Mouse (Mus musculus) urinary bladder, postnatal 14 days (tissue): ENCODE measurements around the gene Tasp1.
"Not testable (repeated sequence)": the region's sequence is repeated elsewhere in the genome, so short reads cannot be mapped to it uniquely, and the experiment has no call there.

ENCODE experiments used
- DNase-seq: peaks from one replicate; pipeline ENCODE4 v3.0.0; 2021; ENCODE audit warnings: low spot score

Tasp1 gene

GRCm38 (mm10) chr2:140058125-140058524 lies 8.5 kb downstream of the Tasp1 start:
- no peak for DNase-seq

GRCm38 (mm10) chr2:140051607-140052126 lies 14.9 kb downstream of the Tasp1 start:
- DNase-seq, result no peak

GRCm38 (mm10) chr2:140042522-140043131 lies 24.0 kb downstream of the Tasp1 start:
- DNase-seq, result no peak

- DNase-seq, result no peak
Measured at GRCm38 (mm10) chr2:140042081-140042480, 24.5 kb downstream of the Tasp1 start.

DNA sequence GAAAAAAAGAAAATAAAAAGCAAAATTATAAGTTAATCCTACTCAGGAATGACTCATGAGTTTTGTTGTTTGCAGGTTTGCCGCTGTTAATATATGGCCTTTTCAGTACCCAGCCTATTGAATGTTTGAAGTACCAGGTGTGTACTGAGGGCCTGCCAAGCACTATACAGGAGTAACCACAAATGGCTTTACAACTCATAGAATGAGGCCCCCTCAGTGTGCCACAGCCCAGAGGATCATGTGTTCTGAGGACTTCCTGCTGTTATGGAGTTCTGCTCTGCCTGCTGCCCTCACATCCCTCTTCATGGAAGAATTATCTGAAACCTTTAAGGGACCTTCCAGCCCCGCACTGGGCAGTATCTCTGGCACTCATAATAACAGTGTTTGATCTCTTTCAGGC lies 29.1 kb downstream of the Tasp1 start:
- DNase-seq, result no peak

DNA sequence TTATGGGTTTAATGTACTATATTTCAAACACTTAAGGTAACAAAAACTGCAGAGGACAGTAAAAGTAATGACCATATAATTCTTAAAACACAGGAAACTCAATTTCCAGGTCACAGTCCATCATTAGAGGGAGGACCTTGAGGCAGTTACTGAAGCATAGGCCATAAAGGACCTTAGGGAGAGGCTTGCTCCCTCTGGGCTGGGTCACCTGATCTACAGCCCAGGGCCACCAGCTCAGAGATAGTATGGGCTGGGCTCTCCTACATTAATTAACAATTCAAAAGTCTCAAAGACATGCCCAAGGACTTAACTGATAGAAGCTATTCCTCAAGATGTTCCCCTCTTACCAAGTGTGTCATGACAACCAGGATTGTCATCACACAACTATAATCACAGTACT lies 29.8 kb downstream of the Tasp1 start:
- no peak for DNase-seq

DNA sequence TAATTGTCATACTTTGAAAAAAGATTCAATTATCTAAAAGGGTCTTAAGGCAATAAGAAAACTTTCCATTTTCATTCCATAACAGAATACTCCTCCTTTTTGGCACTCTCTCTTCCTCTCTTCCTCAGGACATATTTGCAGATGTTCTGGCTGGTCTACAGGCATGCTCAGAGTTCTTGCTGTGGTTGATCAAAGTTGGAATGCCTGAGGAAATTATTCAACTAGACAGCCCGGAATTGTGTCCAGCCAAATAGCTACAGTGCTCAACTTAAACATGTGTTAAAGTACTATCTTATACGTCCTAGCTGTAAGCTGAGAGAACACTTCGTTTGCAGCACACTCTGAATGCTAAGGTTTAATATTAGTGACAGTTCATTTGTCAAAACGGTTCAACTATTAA lies 41.7 kb downstream of the Tasp1 start:
- peak; percentile 6 for DNase-seq

- no peak for DNase-seq
Measured at GRCm38 (mm10) chr2:140007406-140007805, 59.2 kb downstream of the Tasp1 start.

DNA sequence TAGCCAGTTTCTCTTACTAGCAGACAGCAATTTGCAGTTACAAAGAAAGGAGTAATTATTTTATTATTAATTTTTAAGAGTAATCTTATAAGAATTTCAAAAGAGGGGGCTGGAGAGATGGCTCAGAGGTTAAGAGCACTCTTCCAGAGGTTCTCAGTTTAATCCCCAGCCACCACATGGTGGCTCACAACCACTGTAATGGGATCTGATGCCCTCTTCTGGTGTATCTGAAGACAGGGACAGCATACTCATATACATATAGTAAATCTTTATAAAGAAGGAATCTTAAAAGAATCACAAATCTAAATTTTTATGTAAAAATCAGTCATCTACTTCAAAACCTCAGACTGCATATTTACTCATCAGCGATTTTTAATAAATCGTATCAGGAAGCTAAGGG lies 68.4 kb downstream of the Tasp1 start:
- DNase-seq, result no peak

- DNase-seq, result not testable (repeated sequence)
Measured at GRCm38 (mm10) chr2:139989907-139990306, 76.7 kb downstream of the Tasp1 start.

- DNase-seq, result no peak
Measured at GRCm38 (mm10) chr2:139967451-139967850, 99.2 kb downstream of the Tasp1 start.

GRCm38 (mm10) chr2:139966288-139966687 lies 100.3 kb downstream of the Tasp1 start:
- peak; percentile 57 for DNase-seq

DNA sequence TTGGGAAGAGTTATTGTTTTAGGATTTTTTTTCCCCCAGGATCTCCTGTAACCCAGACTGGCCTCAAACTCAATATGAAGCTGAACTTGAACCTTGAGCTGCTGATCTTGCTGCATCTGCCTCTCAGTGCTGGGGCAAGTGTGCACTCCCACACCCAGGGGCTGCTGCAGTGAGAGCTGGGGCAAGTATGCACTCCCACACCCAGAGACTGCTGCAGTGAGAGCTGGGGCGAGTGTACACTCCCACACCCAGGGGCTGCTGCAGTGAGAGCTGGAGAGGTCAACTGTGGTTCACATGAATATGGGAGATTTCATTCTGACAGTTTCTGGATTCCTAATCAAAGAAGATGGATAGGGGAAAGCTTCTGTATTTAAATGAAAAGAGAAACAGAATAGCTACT lies 117.8 kb downstream of the Tasp1 start:
- no peak for DNase-seq

GRCm38 (mm10) chr2:139937581-139937980 lies 129.0 kb downstream of the Tasp1 start:
- no peak for DNase-seq

- no peak for DNase-seq
Measured at GRCm38 (mm10) chr2:139934577-139934976, 132.0 kb downstream of the Tasp1 start.

DNA sequence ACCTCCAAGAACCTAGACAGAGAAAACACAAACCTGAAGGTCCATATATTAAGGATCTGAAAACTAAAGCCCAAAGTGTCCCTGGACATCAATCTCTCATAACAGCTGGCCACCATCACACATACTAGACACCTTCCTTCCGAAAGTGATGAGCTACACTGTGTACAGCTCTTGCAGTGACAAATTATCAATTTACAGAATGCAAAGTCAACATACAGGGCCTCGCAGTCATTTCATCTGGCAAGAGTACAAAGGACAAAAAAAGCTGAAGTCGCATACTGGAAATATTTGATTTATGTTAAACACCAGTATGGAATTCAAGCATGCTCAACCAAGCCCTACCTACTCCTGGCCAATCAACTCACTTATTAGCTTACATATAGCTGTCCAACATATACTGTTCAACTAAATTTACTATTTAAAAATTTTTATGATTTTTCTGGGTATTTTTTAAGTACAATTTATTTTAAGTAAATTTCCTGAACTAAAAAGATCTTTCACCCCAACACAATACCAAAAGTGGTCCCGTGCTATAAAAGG lies 132.5 kb downstream of the Tasp1 start:
- no peak for DNase-seq

DNA sequence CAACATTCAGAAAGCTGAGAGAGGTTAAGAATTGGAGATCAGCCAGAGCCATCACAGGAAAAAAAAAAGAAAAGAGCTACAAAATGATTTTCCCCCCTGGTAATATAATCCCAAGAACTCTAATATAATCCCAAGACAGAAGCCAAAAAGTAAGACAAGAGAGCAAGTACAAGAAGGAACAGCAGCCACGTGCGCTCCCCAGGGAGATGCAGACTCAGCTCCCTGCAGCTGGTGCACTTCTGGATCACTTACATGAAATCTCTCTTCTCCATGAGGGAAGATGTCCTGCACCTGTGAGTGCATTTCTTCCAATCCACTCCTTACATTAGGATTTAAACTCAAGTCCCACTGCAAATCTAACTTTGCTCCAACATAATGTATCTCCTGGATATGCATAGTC lies 134.4 kb downstream of the Tasp1 start:
- DNase-seq, result no peak

DNA sequence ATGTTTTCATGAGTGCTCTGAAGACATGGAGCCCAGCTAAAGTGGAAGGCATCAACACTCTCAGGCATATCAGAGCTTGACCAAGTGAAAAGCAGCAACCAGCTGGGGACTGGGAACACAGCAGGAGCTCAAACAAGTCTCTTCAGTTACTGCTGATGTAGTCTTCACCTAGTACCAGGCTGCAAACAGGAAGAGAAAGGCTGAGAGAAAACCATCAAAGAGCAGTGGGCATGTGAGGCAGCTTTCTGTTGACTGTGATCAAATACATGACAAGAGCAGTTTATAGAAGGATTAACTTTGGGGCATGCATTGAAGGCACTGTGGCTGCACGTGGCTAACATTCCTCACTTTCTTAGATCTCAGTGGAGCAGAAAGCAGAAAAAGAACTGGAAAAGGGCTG lies 141.7 kb downstream of the Tasp1 start:
- DNase-seq, result no peak

DNA sequence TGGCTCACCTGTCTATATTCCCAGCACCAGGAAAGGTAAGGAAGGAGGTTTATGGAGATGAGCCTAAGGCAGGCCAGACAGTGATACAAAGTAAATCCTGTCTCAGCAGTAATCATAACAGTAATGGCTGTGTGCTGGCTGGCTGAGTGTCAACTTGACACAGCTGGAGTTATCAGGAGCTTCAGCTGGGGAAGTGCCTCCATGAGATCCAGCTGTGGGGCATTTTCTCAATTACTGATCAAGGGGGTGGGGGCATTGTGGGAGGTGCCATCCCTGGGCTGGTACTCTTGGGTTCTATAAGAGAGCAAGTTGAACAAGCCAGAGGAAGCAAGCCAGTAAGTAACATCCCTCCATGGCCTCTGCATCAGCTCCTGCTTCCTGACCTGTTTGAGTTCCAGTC lies 145.2 kb downstream of the Tasp1 start:
- not testable (repeated sequence) for DNase-seq

DNA sequence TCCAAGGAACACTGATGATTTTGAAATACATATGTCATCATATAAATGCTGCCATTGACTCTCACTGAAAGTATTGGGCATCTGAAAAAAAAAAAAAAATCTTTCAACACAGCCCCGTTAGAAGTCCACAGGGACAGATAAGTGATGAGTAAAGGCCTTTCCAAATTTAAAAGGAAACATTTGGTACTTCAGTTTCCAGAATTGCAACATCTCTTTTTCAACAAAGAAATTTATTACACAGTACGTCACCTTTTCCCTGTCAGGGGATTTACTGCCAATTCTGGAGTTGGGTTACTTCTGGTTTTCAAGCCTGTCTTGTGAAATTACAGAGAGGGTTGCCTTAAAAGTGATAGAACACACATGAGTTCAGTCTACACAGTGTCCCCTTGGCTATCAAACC lies 146.8 kb downstream of the Tasp1 start:
- DNase-seq, result no peak

GRCm38 (mm10) chr2:139906441-139907157 lies 160.0 kb downstream of the Tasp1 start:
- DNase-seq, result no peak

GRCm38 (mm10) chr2:139891405-139892089 lies 175.1 kb downstream of the Tasp1 start:
- no peak for DNase-seq

DNA sequence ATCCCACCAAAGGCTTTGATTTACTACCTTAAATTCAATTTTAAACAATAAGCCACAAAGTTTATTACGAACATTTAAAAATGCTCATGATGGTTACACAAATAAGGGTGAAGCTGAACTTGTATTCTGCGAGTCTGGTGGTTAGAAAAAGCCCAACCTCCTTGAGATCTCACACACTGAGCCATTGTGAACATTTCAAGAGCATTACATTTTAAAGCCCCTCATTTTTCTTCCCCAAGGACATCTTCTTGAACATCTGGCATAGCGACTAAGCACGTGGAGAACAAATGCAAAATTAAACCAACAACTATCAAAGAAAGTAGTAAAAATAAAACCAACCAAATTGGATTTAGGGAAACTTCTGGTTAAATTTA lies 182.4 kb downstream of the Tasp1 start:
- DNase-seq, result no peak
